Mouse (Mus musculus): ENCODE results near the gene Klk1b3. TPM values are rescaled to one million over a fixed set of nuclear protein-coding genes. Genes with fewer than 3 reads are reported as not detected.
"Not testable (repeated sequence)": the region's sequence is repeated elsewhere in the genome, so short reads cannot be mapped to it uniquely, and the experiment has no call there.

Klk1b3 gene
- polyA plus RNA-seq, 1 experiment from 2014 or later: not detected

- not testable (repeated sequence) for H3K4me1 ChIP-seq (ENCODE audit: control insufficient read depth, insufficient read depth, low read length); ATAC-seq; H3K9ac ChIP-seq (ENCODE audit: low read depth, low read length); H3K9me3 ChIP-seq (replicated peaks; ENCODE audit: control insufficient read depth, low read length, poor library complexity, severe bottlenecking); H3K4me2 ChIP-seq (ENCODE audit: low read length); H3K4me3 ChIP-seq (ENCODE audit: low read depth, low read length); H3K36me3 ChIP-seq (ENCODE audit: control insufficient read depth, insufficient read depth, low read length); H3K27me3 ChIP-seq (ENCODE audit: control insufficient read depth, insufficient read depth, low read depth, low read length); H3K27ac ChIP-seq (ENCODE audit: low read length)
- WGBS: 78% methylated on average over 6 of the region's 6 CpGs
These were observed 24.3 kb downstream of the Klk1b3 start for GRCm38 (mm10) chr7:44222335-44222734.

- no peak within 1 kb of the TSS for H3K4me3 ChIP-seq (ENCODE audit: low read depth, low read length)
- no peak within 1 kb of the TSS for H3K9ac ChIP-seq (ENCODE audit: low read depth, low read length)
- no peak within 1 kb of the TSS for H3K27ac ChIP-seq (ENCODE audit: low read length)
- WGBS: 50% methylated on average over 1 of the region's 1 CpGs
- no peaks in the 10 kb centered on the region for H3K27me3 ChIP-seq (ENCODE audit: control insufficient read depth, insufficient read depth, low read depth, low read length)
- no peak within 1 kb of the TSS for H3K4me2 ChIP-seq (ENCODE audit: low read length)
- H3K4me1 ChIP-seq (ENCODE audit: control insufficient read depth, insufficient read depth, low read length): no peaks in the 10 kb centered on the region
- H3K36me3 ChIP-seq (ENCODE audit: control insufficient read depth, insufficient read depth, low read length): no peaks in the 10 kb centered on the region
- H3K9me3 ChIP-seq (replicated peaks; ENCODE audit: control insufficient read depth, low read length, poor library complexity, severe bottlenecking): no peaks in the 10 kb centered on the region
- no peak for ATAC-seq
These were observed 27.1 kb downstream of the Klk1b3 start, which contains the start of gene Klk1 for GRCm38 (mm10) chr7:44225076-44225475. Klk1 (plus strand) TSS chr7:44225360.

- Histone ChIP-seq H3K4me2 (ENCODE audit: low read length) (no peak within 1 kb of the TSS), H3K9me3 (replicated peaks; ENCODE audit: control insufficient read depth, low read length, poor library complexity, severe bottlenecking) (no peaks in the 10 kb centered on the region), H3K27me3 (ENCODE audit: control insufficient read depth, insufficient read depth, low read depth, low read length) (no peaks in the 10 kb centered on the region), H3K9ac (ENCODE audit: low read depth, low read length) (no peak within 1 kb of the TSS), H3K4me3 (ENCODE audit: low read depth, low read length) (no peak within 1 kb of the TSS), H3K27ac (ENCODE audit: low read length) (no peak within 1 kb of the TSS), H3K36me3 (ENCODE audit: control insufficient read depth, insufficient read depth, low read length) (no peaks in the 10 kb centered on the region), H3K4me1 (ENCODE audit: control insufficient read depth, insufficient read depth, low read length) (no peaks in the 10 kb centered on the region)
- 82% methylated on average over 3 of the region's 3 CpGs for WGBS
- ATAC-seq: no peak
These were observed 37.9 kb downstream of the Klk1b3 start, which contains the start of gene Gm36864 for GRCm38 (mm10) chr7:44235909-44236308. Gm36864 (plus strand) TSS chr7:44236177.

GRCm38 (mm10) chr7:44239913-44240312 is 41.9 kb downstream of the Klk1b3 start:
- Histone ChIP-seq H3K36me3 (ENCODE audit: control insufficient read depth, insufficient read depth, low read length) (no peaks in the 10 kb centered on the region), H3K27me3 (ENCODE audit: control insufficient read depth, insufficient read depth, low read depth, low read length) (no peaks in the 10 kb centered on the region), H3K9me3 (replicated peaks; ENCODE audit: control insufficient read depth, low read length, poor library complexity, severe bottlenecking) (no peaks in the 10 kb centered on the region), H3K9ac (ENCODE audit: low read depth, low read length) (no peak overlapping the region), H3K27ac (ENCODE audit: low read length) (no peak overlapping the region), H3K4me2 (ENCODE audit: low read length) (no peak overlapping the region), H3K4me3 (ENCODE audit: low read depth, low read length) (no peak overlapping the region), H3K4me1 (ENCODE audit: control insufficient read depth, insufficient read depth, low read length) (no peaks in the 10 kb centered on the region)
- WGBS: 50% methylated on average over 2 of the region's 2 CpGs
- no peak for ATAC-seq

- no peak overlapping the region for H3K4me3 ChIP-seq (ENCODE audit: low read depth, low read length)
- WGBS: 74% methylated on average over 1 of the region's 1 CpGs
- no peak for ATAC-seq
These were observed 42.7 kb downstream of the Klk1b3 start for GRCm38 (mm10) chr7:44240712-44241111.

GRCm38 (mm10) chr7:44241163-44241562 is 43.2 kb downstream of the Klk1b3 start:
- H3K9ac ChIP-seq (ENCODE audit: low read depth, low read length): no peak overlapping the region
- H3K4me1 ChIP-seq (ENCODE audit: control insufficient read depth, insufficient read depth, low read length): peaks cover 7% of the 10 kb centered on the region
- WGBS: 73% methylated on average over 2 of the region's 2 CpGs
- no peaks in the 10 kb centered on the region for H3K36me3 ChIP-seq (ENCODE audit: control insufficient read depth, insufficient read depth, low read length)
- H3K9me3 ChIP-seq (replicated peaks; ENCODE audit: control insufficient read depth, low read length, poor library complexity, severe bottlenecking): no peaks in the 10 kb centered on the region
- no peak overlapping the region for H3K27ac ChIP-seq (ENCODE audit: low read length)
- H3K4me2 ChIP-seq (ENCODE audit: low read length): no peak overlapping the region
- H3K27me3 ChIP-seq (ENCODE audit: control insufficient read depth, insufficient read depth, low read depth, low read length): no peaks in the 10 kb centered on the region
- no peak for ATAC-seq
- no peak overlapping the region for H3K4me3 ChIP-seq (ENCODE audit: low read depth, low read length)

More at GRCm38 (mm10) chr7:44240712-44241111, 42.7 kb downstream of the Klk1b3 start:
- H3K4me2 ChIP-seq (ENCODE audit: low read length): no peak overlapping the region
- no peak overlapping the region for H3K27ac ChIP-seq (ENCODE audit: low read length)
- H3K27me3 ChIP-seq (ENCODE audit: control insufficient read depth, insufficient read depth, low read depth, low read length): no peaks in the 10 kb centered on the region
- H3K4me1 ChIP-seq (ENCODE audit: control insufficient read depth, insufficient read depth, low read length): peaks cover 5% of the 10 kb centered on the region
- H3K36me3 ChIP-seq (ENCODE audit: control insufficient read depth, insufficient read depth, low read length): no peaks in the 10 kb centered on the region
- H3K9ac ChIP-seq (ENCODE audit: low read depth, low read length): no peak overlapping the region
- no peaks in the 10 kb centered on the region for H3K9me3 ChIP-seq (replicated peaks; ENCODE audit: control insufficient read depth, low read length, poor library complexity, severe bottlenecking)

- peaks cover 16% of the 10 kb centered on the region for H3K4me1 ChIP-seq (ENCODE audit: control insufficient read depth, insufficient read depth, low read length)
- H3K9me3 ChIP-seq (replicated peaks; ENCODE audit: control insufficient read depth, low read length, poor library complexity, severe bottlenecking): no peaks in the 10 kb centered on the region
- no peak for ATAC-seq
- H3K9ac ChIP-seq (ENCODE audit: low read depth, low read length): no peak overlapping the region
- H3K36me3 ChIP-seq (ENCODE audit: control insufficient read depth, insufficient read depth, low read length): no peaks in the 10 kb centered on the region
- no peaks in the 10 kb centered on the region for H3K27me3 ChIP-seq (ENCODE audit: control insufficient read depth, insufficient read depth, low read depth, low read length)
- H3K4me2 ChIP-seq (ENCODE audit: low read length): no peak overlapping the region
- H3K27ac ChIP-seq (ENCODE audit: low read length): no peak overlapping the region
- 59% methylated on average over 1 of the region's 1 CpGs for WGBS
- H3K4me3 ChIP-seq (ENCODE audit: low read depth, low read length): no peak overlapping the region
These were observed 46.1 kb downstream of the Klk1b3 start for GRCm38 (mm10) chr7:44244080-44244479.

GRCm38 (mm10) chr7:44246055-44246983 is 48.3 kb downstream of the Klk1b3 start, which contains the start of the genes 1700028J19Rik and 2410002F23Rik:
1700028J19Rik (minus strand) TSS chr7:44246695.
2410002F23Rik (plus strand) TSS chr7:44246722.
- Histone ChIP-seq H3K4me3 (ENCODE audit: low read depth, low read length) (peak within 1 kb of the TSS; percentile 87), H3K4me2 (ENCODE audit: low read length) (peak within 1 kb of the TSS; percentile 80), H3K9me3 (replicated peaks; ENCODE audit: control insufficient read depth, low read length, poor library complexity, severe bottlenecking) (no peaks in the 10 kb centered on the region), H3K4me1 (ENCODE audit: control insufficient read depth, insufficient read depth, low read length) (peaks cover 16% of the 10 kb centered on the region), H3K36me3 (ENCODE audit: control insufficient read depth, insufficient read depth, low read length) (peaks cover 6% of the 10 kb centered on the region), H3K9ac (ENCODE audit: low read depth, low read length) (peak within 1 kb of the TSS; percentile 96), H3K27me3 (ENCODE audit: control insufficient read depth, insufficient read depth, low read depth, low read length) (no peaks in the 10 kb centered on the region), H3K27ac (ENCODE audit: low read length) (peak within 1 kb of the TSS; percentile 98)
- ATAC-seq: peak; percentile 86
- under 1% methylated on average over 62 of the region's 62 CpGs for WGBS

- Histone ChIP-seq H3K9ac (ENCODE audit: low read depth, low read length) (peak overlapping the region; percentile 96), H3K27ac (ENCODE audit: low read length) (peak overlapping the region; percentile 98), H3K27me3 (ENCODE audit: control insufficient read depth, insufficient read depth, low read depth, low read length) (no peaks in the 10 kb centered on the region), H3K4me1 (ENCODE audit: control insufficient read depth, insufficient read depth, low read length) (peaks cover 16% of the 10 kb centered on the region), H3K4me2 (ENCODE audit: low read length) (peak overlapping the region; percentile 77), H3K9me3 (replicated peaks; ENCODE audit: control insufficient read depth, low read length, poor library complexity, severe bottlenecking) (no peaks in the 10 kb centered on the region), H3K36me3 (ENCODE audit: control insufficient read depth, insufficient read depth, low read length) (peaks cover 6% of the 10 kb centered on the region), H3K4me3 (ENCODE audit: low read depth, low read length) (peak overlapping the region; percentile 87)
- WGBS: under 1% methylated on average over 23 of the region's 23 CpGs
- peak; percentile 41 for ATAC-seq
These were observed 49.0 kb downstream of the Klk1b3 start for GRCm38 (mm10) chr7:44246984-44247470.
